Mouse (Mus musculus): ENCODE results near the gene Klhl31. TPM values are rescaled to one million over a fixed set of nuclear protein-coding genes. Genes with fewer than 3 reads are reported as not detected.

Gene Klhl31
- polyA plus RNA-seq, 1 experiment from 2014 or later, result 0.03 TPM

GRCm38 (mm10) chr9:77671004-77671403 is 34.7 kb downstream of the Klhl31 start:
- Histone ChIP-seq H3K9me3 (replicated peaks) (peaks cover 7% of the 10 kb centered on the region; the same call in 1 of the 2 replicates), H3K36me3 (ENCODE audit: poor library complexity, severe bottlenecking) (no peaks in the 10 kb centered on the region), H3K27ac (no peak overlapping the region), H3K4me2 (no peak overlapping the region), H3K9ac (no peak overlapping the region), H3K27me3 (no peaks in the 10 kb centered on the region), H3K4me1 (no peaks in the 10 kb centered on the region), H3K4me3 (no peak overlapping the region)
- WGBS, result 93% methylated on average over 5 of the region's 5 CpGs
- ATAC-seq, result no peak

- Histone ChIP-seq H3K9me3 (replicated peaks) (peaks cover 7% of the 10 kb centered on the region; the same call in 1 of the 2 replicates), H3K36me3 (ENCODE audit: poor library complexity, severe bottlenecking) (no peaks in the 10 kb centered on the region), H3K4me3 (no peak overlapping the region), H3K27ac (no peak overlapping the region), H3K4me1 (no peaks in the 10 kb centered on the region), H3K27me3 (no peaks in the 10 kb centered on the region), H3K9ac (no peak overlapping the region), H3K4me2 (no peak overlapping the region)
- ATAC-seq, result no peak
- 93% methylated on average over 4 of the region's 4 CpGs for WGBS
These were observed 36.9 kb downstream of the Klhl31 start for GRCm38 (mm10) chr9:77673218-77673617.

DNA sequence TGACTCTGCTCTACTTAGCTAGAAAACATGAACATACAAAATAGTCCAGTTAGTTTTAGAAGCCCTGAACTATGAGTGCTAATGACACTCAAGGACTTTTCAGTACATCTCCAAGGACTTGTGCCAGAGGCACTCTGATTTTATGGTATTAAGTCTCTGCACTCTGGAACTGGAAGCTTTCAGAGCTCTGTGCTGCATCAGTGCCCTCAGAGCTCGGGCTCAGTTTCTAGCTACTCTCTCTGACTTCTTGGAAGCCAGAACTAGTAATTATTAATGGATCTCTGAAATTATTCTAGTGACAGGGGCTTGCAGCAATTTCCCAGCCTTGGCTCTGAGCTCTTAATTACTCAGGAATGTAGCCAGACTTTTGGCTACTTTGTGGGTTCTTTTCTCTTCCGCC is 37.7 kb downstream of the Klhl31 start:
- H3K4me1 ChIP-seq, result no peaks in the 10 kb centered on the region

GRCm38 (mm10) chr9:77684938-77685337 is 48.6 kb downstream of the Klhl31 start:
- 87% methylated on average over 4 of the region's 4 CpGs for WGBS
- no peaks in the 10 kb centered on the region for H3K36me3 ChIP-seq (ENCODE audit: poor library complexity, severe bottlenecking)
- H3K4me1 ChIP-seq, result no peaks in the 10 kb centered on the region

More for the DNA sequence above, 37.7 kb downstream of the Klhl31 start:
- ATAC-seq, result no peak
- no peak overlapping the region for H3K9ac ChIP-seq
- H3K4me3 ChIP-seq, result no peak overlapping the region
- peaks cover 7% of the 10 kb centered on the region; the same call in 1 of the 2 replicates for H3K9me3 ChIP-seq (replicated peaks)
- 88% methylated on average over 2 of the region's 2 CpGs for WGBS
- H3K27ac ChIP-seq, result no peak overlapping the region
- H3K36me3 ChIP-seq (ENCODE audit: poor library complexity, severe bottlenecking), result no peaks in the 10 kb centered on the region
- H3K4me2 ChIP-seq, result no peak overlapping the region
- no peaks in the 10 kb centered on the region for H3K27me3 ChIP-seq

GRCm38 (mm10) chr9:77685825-77686500 is 49.7 kb downstream of the Klhl31 start:
- Histone ChIP-seq H3K9ac (no peak overlapping the region), H3K4me2 (no peak overlapping the region), H3K27ac (no peak overlapping the region), H3K9me3 (replicated peaks) (no peaks in the 10 kb centered on the region), H3K36me3 (ENCODE audit: poor library complexity, severe bottlenecking) (no peaks in the 10 kb centered on the region), H3K27me3 (no peaks in the 10 kb centered on the region), H3K4me1 (no peaks in the 10 kb centered on the region), H3K4me3 (no peak overlapping the region)
- ATAC-seq, result no peak
- 84% methylated on average over 5 of the region's 5 CpGs for WGBS

More at GRCm38 (mm10) chr9:77684938-77685337, 48.6 kb downstream of the Klhl31 start:
- no peak overlapping the region for H3K4me3 ChIP-seq
- no peak overlapping the region for H3K9ac ChIP-seq
- ATAC-seq, result no peak
- no peak overlapping the region for H3K4me2 ChIP-seq
- no peak overlapping the region for H3K27ac ChIP-seq
- H3K9me3 ChIP-seq (replicated peaks), result no peaks in the 10 kb centered on the region
- H3K27me3 ChIP-seq, result no peaks in the 10 kb centered on the region

GRCm38 (mm10) chr9:77692707-77693106 is 56.4 kb downstream of the Klhl31 start:
- Histone ChIP-seq H3K27me3 (no peaks in the 10 kb centered on the region), H3K4me1 (0 out of 2 replicates have a peak, but pooled peaks cover 3% of the 10 kb centered on the region), H3K27ac (no peak overlapping the region), H3K36me3 (ENCODE audit: poor library complexity, severe bottlenecking) (no peaks in the 10 kb centered on the region), H3K9ac (no peak overlapping the region), H3K4me3 (no peak overlapping the region), H3K9me3 (replicated peaks) (no peaks in the 10 kb centered on the region), H3K4me2 (no peak overlapping the region)
- no peak for ATAC-seq
- WGBS, result 77% methylated on average over 7 of the region's 7 CpGs

GRCm38 (mm10) chr9:77693405-77693804 is 57.1 kb downstream of the Klhl31 start:
- 92% methylated on average over 1 of the region's 1 CpGs for WGBS
- no peak overlapping the region for H3K4me2 ChIP-seq
- H3K9ac ChIP-seq, result no peak overlapping the region
- H3K9me3 ChIP-seq (replicated peaks), result no peaks in the 10 kb centered on the region
- H3K36me3 ChIP-seq (ENCODE audit: poor library complexity, severe bottlenecking), result no peaks in the 10 kb centered on the region
- ATAC-seq, result no peak
- H3K27me3 ChIP-seq, result no peaks in the 10 kb centered on the region
- no peak overlapping the region for H3K27ac ChIP-seq
- 0 out of 2 replicates have a peak, but pooled peaks cover 3% of the 10 kb centered on the region for H3K4me1 ChIP-seq
- no peak overlapping the region for H3K4me3 ChIP-seq

DNA sequence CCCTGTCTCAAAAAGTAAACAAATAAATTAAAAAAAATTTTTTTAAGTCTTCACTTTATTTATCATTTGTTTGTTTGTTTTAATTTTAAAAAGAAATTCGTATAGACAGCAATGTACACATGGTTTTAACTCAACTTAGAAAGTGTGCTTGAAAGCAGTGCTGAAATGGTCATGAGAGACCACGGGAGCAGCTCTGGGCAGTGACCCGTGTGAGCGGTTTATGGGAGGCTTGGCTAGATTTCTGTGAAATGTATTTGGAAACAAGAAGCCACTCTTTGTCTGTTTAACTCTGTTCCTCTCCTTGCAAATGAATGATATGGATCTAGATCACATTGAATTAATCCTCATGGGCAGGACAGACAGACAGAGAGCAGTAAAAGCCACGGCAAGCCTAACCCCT is 59.3 kb downstream of the Klhl31 start:
- no peaks in the 10 kb centered on the region for H3K36me3 ChIP-seq (ENCODE audit: poor library complexity, severe bottlenecking)
- no peaks in the 10 kb centered on the region for H3K27me3 ChIP-seq
- 79% methylated on average over 5 of the region's 5 CpGs for WGBS
- no peak for ATAC-seq
- H3K9me3 ChIP-seq (replicated peaks), result no peaks in the 10 kb centered on the region
- H3K9ac ChIP-seq, result no peak overlapping the region
- no peak overlapping the region for H3K4me2 ChIP-seq
- no peak overlapping the region for H3K4me3 ChIP-seq
- 0 out of 2 replicates have a peak, but pooled peaks cover 3% of the 10 kb centered on the region for H3K4me1 ChIP-seq
- H3K27ac ChIP-seq, result no peak overlapping the region

- Histone ChIP-seq H3K9ac (no peak overlapping the region), H3K9me3 (replicated peaks) (no peaks in the 10 kb centered on the region), H3K4me2 (no peak overlapping the region), H3K4me3 (no peak overlapping the region), H3K36me3 (ENCODE audit: poor library complexity, severe bottlenecking) (no peaks in the 10 kb centered on the region), H3K27ac (no peak overlapping the region), H3K27me3 (no peaks in the 10 kb centered on the region), H3K4me1 (no peaks in the 10 kb centered on the region)
- ATAC-seq, result no peak
- WGBS, result 93% methylated on average over 4 of the region's 4 CpGs
These were observed 67.2 kb downstream of the Klhl31 start for GRCm38 (mm10) chr9:77703476-77703875.

DNA sequence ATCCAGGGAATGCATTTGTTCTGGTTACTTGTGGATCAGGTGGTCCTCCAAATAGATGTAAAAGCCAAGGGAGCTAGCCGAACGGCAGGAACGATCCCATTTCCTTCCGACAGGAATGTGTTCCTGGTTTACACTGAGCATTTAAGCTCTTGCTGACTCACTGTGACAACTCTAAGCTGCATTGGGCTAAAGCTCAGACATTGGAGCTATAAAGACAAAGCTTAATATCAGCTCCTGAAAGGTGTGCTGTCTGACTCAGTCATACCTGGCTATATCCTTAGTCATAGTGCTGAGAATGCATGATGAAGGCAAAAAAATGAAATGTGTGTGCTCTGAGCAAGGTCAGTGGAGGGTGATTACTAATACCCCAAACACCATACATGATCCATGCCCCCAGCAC is 67.8 kb downstream of the Klhl31 start:
- no peak overlapping the region for H3K27ac ChIP-seq
- no peaks in the 10 kb centered on the region for H3K4me1 ChIP-seq
- WGBS, result 84% methylated on average over 4 of the region's 4 CpGs
- no peak for ATAC-seq
- H3K9me3 ChIP-seq (replicated peaks), result no peaks in the 10 kb centered on the region
- no peak overlapping the region for H3K4me3 ChIP-seq
- H3K27me3 ChIP-seq, result no peaks in the 10 kb centered on the region
- no peaks in the 10 kb centered on the region for H3K36me3 ChIP-seq (ENCODE audit: poor library complexity, severe bottlenecking)
- H3K4me2 ChIP-seq, result no peak overlapping the region
- no peak overlapping the region for H3K9ac ChIP-seq

GRCm38 (mm10) chr9:77706515-77706914 is 70.2 kb downstream of the Klhl31 start:
- Histone ChIP-seq H3K4me2 (no peak overlapping the region), H3K36me3 (ENCODE audit: poor library complexity, severe bottlenecking) (no peaks in the 10 kb centered on the region), H3K9me3 (replicated peaks) (no peaks in the 10 kb centered on the region), H3K4me3 (no peak overlapping the region), H3K4me1 (no peaks in the 10 kb centered on the region), H3K9ac (no peak overlapping the region), H3K27ac (no peak overlapping the region), H3K27me3 (no peaks in the 10 kb centered on the region)
- ATAC-seq, result no peak
- whole genome bisulfite sequencing, result 88% methylated on average over 6 of the region's 6 CpGs

GRCm38 (mm10) chr9:77707433-77708139 is 71.3 kb downstream of the Klhl31 start:
- no peak overlapping the region for H3K9ac ChIP-seq
- H3K9me3 ChIP-seq (replicated peaks), result no peaks in the 10 kb centered on the region
- H3K27ac ChIP-seq, result no peak overlapping the region
- no peak overlapping the region for H3K4me3 ChIP-seq
- no peak overlapping the region for H3K4me2 ChIP-seq
- H3K27me3 ChIP-seq, result no peaks in the 10 kb centered on the region
- 82% methylated on average over 9 of the region's 9 CpGs for WGBS
- no peaks in the 10 kb centered on the region for H3K4me1 ChIP-seq
- no peak for ATAC-seq
- H3K36me3 ChIP-seq (ENCODE audit: poor library complexity, severe bottlenecking), result no peaks in the 10 kb centered on the region

All from forebrain, embryonic 13.5 days (tissue).